Mouse (Mus musculus) layer of hippocampus, postnatal 36 days (tissue): ENCODE measurements at regions not wholly inside any gene's neighbourhood (a gene's known extent, or its start where the extent isn't known, plus 50 kb on each side); places are given as distances from the start of the nearest gene placed in this dataset.
A peak's percentile ranks its signal among the peaks of the same experiment; 100 is the strongest.

ENCODE experiments used
- DNase-seq, 2 experiments: peaks; one replicate each; pipeline ENCODE4 v3.0.0; 2022

GRCm38 (mm10) chr15:25305801-25306200 is 107.8 kb downstream of the Basp1 start:
- DNase-seq = no peak

- DNase-seq = no peak
These were observed 110.2 kb downstream of the Basp1 start for GRCm38 (mm10) chr15:25303379-25303778.

- DNase-seq = peak in 1 of 2 experiments; percentile 24
These were observed 110.8 kb downstream of the Basp1 start for GRCm38 (mm10) chr15:25302671-25303294.

- no peak for DNase-seq
These were observed 111.8 kb downstream of the Basp1 start for GRCm38 (mm10) chr15:25301810-25302209.

GRCm38 (mm10) chr15:25297278-25297677 is 116.3 kb downstream of the Basp1 start:
- DNase-seq = no peak

GRCm38 (mm10) chr15:25296714-25297113 is 116.8 kb downstream of the Basp1 start:
- no peak for DNase-seq

GRCm38 (mm10) chr15:25295753-25296152 is 117.8 kb downstream of the Basp1 start:
- DNase-seq = no peak

- DNase-seq = peak; percentile 50 to 58
These were observed 122.3 kb downstream of the Basp1 start for GRCm38 (mm10) chr15:25291231-25291691.

GRCm38 (mm10) chr15:25287850-25288249 is 125.7 kb downstream of the Basp1 start:
- DNase-seq = no peak

GRCm38 (mm10) chr15:25284354-25285199 is 129.0 kb downstream of the Basp1 start:
- no peak for DNase-seq

GRCm38 (mm10) chr15:25283713-25284112 is 129.9 kb downstream of the Basp1 start:
- DNase-seq = no peak

- DNase-seq = no peak
These were observed 131.2 kb downstream of the Basp1 start for GRCm38 (mm10) chr15:25282346-25282745.

- no peak for DNase-seq
These were observed 131.6 kb downstream of the Basp1 start for GRCm38 (mm10) chr15:25281942-25282341.

GRCm38 (mm10) chr15:25278317-25279156 is 135.0 kb downstream of the Basp1 start:
- DNase-seq = no peak

- no peak for DNase-seq
These were observed 137.3 kb downstream of the Basp1 start for GRCm38 (mm10) chr15:25276227-25276626.

- DNase-seq = no peak
These were observed 141.7 kb downstream of the Basp1 start for GRCm38 (mm10) chr15:25271886-25272285.

- no peak for DNase-seq
These were observed 143.2 kb downstream of the Basp1 start for GRCm38 (mm10) chr15:25270349-25270748.

- peak in 1 of 2 experiments; percentile 9 for DNase-seq
These were observed 144.1 kb downstream of the Basp1 start for GRCm38 (mm10) chr15:25269345-25269996.

- DNase-seq = no peak
These were observed 145.1 kb downstream of the Basp1 start for GRCm38 (mm10) chr15:25268436-25268835.

- DNase-seq = no peak
These were observed 146.1 kb downstream of the Basp1 start for GRCm38 (mm10) chr15:25267509-25267908.

GRCm38 (mm10) chr15:25252648-25253567 is 160.7 kb downstream of the Basp1 start:
- no peak for DNase-seq
